Mouse (Mus musculus): Measurements from ENCODE around the gene I830077J02Rik.
"Not testable (repeated sequence)": the region's sequence is repeated elsewhere in the genome, so short reads cannot be mapped to it uniquely, and the experiment has no call there.

I830077J02Rik gene

GRCm38 (mm10) chr3:105918355-105918745 is 14.1 kb downstream of the I830077J02Rik start:
- peak; percentile 11 for DNase-seq (ENCODE audit: low read depth)

DNA sequence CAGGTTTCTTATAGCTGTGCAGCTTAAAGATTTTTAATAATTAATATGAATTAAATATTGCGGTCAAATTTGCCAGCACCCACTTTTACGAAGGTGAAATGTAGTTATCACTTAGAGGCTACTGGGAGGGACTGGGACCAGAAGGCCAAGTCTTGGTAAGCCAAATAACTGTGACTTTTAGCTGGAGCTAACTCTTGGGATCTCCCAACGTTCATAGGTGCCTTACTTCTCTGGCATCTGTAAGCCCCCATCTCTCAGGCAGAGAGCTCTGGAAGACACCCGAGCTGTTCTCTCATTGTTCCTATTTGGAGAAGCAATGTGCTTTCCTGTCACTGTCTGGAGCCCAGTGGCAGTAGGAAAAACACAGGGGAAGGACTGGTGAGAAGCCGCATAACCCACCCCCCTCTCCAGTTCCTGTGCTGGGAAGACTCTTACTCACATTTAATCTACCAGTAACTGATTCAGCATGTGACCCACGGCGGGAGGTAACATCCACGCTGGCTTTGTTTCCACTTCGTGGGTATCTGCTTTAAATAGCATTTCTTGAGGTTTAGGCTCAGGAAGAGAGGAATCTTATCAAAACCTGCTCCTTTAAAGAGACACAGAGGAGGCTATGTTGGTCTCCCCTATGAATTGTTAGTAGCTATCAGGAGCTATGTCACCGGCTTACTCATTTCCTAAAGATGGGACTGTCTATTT is 14.7 kb downstream of the I830077J02Rik start:
- peak; percentile 52 for DNase-seq (ENCODE audit: low read depth)

- DNase-seq (ENCODE audit: low read depth): not testable (repeated sequence)
Observed at GRCm38 (mm10) chr3:105916455-105916854, 16.0 kb downstream of the I830077J02Rik start.

DNA sequence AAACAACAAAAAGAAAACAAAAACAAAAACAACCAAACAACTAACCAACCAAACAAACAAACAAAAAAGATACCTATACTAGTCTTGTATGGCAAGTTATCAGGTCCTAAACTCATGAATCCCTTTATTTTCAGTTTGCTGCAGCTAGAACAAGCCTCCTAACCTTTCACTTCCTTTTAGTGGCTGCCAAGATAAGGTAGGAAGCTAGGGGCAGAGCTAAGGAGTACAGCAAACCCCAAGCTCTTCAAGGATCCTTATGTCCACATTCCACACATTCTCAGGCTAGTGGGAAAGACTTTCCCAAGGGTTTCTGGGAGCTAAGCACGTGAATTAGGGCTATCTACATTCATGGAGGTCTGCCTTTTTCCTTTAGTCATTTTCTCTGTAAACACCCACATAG is 17.2 kb downstream of the I830077J02Rik start:
- DNase-seq (ENCODE audit: low read depth): no peak

GRCm38 (mm10) chr3:105913839-105914681 is 18.4 kb downstream of the I830077J02Rik start:
- no peak for DNase-seq (ENCODE audit: low read depth)

DNA sequence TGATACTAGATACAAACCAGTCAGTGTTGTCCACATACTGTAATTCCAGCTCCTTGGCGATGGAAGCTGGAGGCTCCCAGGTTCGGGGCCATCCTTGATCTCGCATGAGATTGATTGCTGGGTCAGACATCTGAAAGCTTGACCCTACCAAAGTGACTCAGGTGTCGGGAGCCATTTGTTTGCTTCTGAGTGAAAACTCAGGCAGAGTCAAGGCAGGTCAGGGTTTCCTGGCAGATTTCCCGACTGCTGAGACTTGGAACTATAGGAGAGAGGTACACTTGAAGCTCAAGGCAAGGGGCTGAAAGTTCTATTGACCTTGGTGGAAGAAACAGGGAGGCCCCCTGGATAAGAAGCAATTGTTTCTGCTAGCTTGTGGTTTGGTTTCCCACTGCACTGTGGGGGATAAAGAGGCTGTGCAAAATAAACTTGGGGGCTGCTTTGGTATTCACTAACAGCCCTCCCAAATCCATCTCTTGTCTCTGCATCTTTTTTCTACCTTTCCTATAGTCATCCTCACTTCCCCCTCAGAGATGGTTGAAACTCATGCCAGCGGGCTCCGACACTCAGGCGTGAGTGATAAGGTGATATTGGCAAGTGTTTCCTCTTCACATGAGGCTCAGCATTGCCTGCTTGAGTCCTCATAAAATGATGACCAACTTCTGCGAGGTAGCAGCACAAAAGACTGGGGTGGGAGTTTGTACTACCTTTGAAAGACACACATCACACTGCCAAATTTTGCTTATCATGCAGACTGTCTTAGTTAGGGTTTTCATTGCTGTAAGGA is 20.2 kb downstream of the I830077J02Rik start:
- no peak for DNase-seq (ENCODE audit: low read depth)

GRCm38 (mm10) chr3:105910519-105911190 is 21.8 kb downstream of the I830077J02Rik start:
- DNase-seq (ENCODE audit: low read depth): no peak

- no peak for DNase-seq (ENCODE audit: low read depth)
Observed at GRCm38 (mm10) chr3:105908976-105909375, 23.5 kb downstream of the I830077J02Rik start.

DNA sequence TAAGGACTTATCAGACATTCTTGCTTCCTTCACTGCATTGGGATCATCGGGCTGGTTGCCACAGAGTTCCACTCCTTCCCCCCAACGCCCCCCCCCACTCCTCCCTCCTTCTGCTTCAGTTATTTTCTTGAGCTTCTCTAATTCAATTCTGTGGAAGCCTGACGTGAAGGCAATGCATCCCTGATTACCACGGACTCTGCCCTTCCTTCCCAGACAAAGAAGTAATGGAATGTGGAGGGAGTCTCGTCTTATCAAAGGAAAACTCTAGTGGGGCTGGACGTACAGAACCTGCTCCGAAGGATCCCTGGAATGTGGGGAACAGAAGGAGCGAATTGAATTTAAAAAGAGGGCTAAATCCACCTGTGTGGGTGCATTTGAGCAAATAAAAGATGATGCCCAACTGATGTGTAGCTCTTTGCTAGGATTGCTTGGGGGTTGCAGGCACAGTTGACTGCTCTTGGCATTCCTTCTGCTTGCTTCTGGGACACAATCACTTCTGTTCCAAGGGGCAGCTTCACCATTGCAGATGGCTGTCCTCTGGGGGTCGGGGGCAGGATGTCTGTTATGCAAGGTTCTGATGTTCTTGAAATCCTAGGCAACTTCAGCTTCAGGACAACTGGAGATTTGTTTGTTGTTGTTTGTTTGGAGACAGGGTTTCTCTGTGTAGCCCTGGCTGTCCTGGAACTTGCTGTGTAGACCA is 24.4 kb downstream of the I830077J02Rik start:
- no peak for DNase-seq (ENCODE audit: low read depth)

- no peak for DNase-seq (ENCODE audit: low read depth)
Observed at GRCm38 (mm10) chr3:105904721-105905120, 27.7 kb downstream of the I830077J02Rik start.

DNA sequence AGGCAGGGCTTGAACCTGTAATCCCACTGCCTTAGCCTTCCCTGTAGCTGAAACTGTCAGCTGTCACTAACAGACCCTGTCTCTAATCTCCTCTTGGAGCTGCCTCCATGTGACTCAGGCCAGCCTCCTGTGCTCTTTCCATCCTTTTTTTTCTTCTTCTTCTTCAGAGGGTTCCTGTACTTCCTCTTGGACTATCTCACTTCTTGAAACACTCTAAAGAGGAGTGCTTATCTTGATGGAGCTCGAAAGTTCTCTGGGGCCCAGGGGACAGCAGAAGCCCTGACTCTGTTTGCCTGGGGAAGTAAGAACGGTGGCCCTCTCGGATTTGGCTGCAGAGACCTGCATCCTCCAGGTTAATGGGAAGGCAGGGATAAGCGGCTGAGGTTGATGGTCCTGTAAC is 28.3 kb downstream of the I830077J02Rik start:
- no peak for DNase-seq (ENCODE audit: low read depth)

GRCm38 (mm10) chr3:105901468-105901867 is 31.0 kb downstream of the I830077J02Rik start:
- no peak for DNase-seq (ENCODE audit: low read depth)

GRCm38 (mm10) chr3:105900716-105901115 is 31.7 kb downstream of the I830077J02Rik start:
- DNase-seq (ENCODE audit: low read depth): no peak

GRCm38 (mm10) chr3:105900266-105900665 is 32.2 kb downstream of the I830077J02Rik start:
- no peak for DNase-seq (ENCODE audit: low read depth)

DNA sequence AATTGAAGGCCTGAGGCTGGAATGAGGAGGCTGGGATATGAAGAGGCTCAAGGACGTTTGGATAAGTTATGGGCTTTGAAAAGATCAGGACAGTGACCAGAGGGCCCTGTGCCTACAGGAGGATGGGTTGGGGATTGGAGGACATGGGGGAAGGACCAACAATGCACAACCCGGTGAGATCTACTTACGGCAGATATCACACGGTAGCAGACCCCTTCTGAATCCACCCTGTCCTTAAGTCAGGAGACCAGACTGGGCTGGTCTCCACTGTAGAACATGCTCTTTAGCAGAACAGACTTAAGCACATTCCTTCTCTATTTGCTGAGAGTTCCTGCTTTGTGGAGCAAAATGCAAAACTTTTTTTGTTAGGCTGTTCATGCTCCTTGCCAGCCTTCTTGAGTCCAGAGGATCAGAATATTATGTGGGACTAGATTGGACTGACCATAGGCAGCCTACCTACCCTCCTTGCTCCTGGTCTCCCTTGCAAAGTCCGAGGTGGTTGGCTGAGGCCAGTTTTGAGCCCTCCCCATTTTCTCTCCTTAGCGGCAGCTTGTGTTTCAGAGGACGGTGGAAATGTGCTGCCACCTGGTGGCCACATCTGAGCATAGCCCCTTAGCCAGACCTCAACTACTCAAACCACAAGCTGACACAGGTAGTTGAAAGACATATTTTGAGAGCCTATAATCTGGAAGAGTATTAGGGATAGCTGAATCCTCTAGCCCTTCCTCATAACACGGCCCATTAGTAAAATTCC is 32.9 kb downstream of the I830077J02Rik start:
- DNase-seq (ENCODE audit: low read depth): peak; percentile 92

GRCm38 (mm10) chr3:105898861-105899260 is 33.6 kb downstream of the I830077J02Rik start:
- DNase-seq (ENCODE audit: low read depth): no peak

DNA sequence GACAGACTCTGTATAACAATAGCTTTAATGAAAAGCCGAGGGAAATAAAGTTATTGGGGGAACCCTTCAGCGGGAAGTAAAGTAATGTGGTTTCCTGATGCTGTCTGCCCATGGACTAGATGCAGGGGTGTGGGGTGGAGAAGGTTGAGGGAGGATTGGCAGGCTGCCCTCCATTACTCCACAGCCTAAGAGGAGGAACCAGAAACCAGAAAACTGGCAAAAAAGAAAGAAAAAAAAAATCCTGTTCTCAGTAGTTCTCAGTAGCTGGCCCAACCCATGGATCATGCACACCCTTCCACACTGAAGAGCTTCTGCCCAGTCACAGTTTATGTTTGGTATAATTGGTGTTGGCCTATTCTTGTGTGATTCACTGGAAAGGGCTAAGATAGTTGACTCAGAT is 34.1 kb downstream of the I830077J02Rik start:
- peak; percentile 62 for DNase-seq (ENCODE audit: low read depth)

DNA sequence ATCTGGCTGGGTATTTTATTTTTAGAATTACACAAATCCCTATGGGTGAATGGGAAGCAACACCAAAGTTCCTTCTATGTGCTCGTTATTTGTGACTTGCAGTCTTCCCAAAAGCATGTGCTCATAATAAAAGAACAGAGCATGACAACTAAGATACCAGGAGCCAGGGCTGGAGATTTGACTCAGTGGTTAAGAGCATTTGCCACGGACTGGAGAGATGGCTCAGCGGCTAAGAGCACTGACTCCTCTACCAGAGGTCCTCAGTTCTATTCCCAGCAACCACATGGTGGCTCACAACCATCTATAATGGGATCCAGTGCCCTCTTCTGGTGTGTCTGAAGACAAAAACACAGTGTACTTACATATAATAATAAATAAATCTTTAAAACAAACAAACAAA is 35.7 kb downstream of the I830077J02Rik start:
- no peak for DNase-seq (ENCODE audit: low read depth)

DNA sequence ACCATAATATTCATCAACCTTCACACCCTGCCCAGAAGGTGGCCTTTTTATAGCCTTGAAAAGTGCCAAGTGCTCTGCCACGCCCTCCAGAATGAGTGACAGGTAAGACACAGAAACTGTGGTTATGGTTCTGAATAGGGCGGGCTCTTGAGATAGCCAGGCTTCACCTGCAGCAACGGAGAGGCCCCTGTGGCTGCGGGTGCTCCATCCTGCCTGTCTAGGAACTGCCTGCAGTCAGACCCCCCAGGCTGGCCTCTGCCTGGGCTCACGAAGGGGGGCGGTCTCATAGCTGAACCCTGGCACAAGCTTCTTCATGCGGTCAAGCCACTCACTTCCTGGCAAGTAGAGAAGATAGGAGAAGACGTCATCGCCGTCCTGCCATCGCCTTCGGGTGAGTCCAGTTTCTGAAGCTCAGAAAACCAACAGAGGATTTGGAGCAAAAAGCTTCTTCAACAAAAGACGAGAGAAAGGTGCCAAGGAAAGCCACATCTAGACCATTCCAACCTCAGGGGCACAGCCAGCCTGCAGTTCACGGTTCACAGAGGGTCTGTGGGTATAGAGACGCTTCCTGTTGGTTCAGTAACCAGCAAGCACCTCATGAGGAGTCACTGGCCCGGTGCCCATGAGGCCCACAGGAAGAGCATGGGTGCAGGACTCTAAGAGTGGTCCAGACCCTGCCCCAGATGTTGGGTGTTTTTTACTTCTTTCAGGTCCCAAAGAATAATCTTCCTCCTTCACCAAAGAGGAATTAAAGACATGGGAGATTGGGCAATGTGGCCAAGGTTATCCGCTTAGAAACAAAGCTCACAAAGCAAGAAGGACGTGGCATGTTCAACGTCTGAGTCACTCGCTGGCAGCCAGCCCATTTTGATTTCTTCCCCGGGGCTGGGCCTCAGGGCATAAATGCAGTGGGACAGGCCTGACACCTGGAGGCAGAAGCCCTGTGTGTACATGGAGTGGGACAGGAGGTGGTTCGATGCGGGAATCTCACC is 37.6 kb downstream of the I830077J02Rik start:
- peak; percentile 85 for DNase-seq (ENCODE audit: low read depth)

All from NIH3T3 (cell line).